Mouse (Mus musculus) lung, embryonic 16.5 days (tissue): ENCODE measurements around the gene Gltp. TPM values are rescaled to one million over a fixed set of nuclear protein-coding genes. Genes with fewer than 3 reads are reported as not detected.
A peak's percentile ranks its signal among the peaks of the same experiment; 100 is the strongest.

ENCODE experiments used
- ATAC-seq: fragments of 200-750 bp; cut with Nextera tagmentation; 2 replicates; pipeline ENCODE4 v1.8.0; 2017; ENCODE audit warnings: low read depth, mild to moderate bottlenecking, moderate library complexity
- H3K27ac ChIP-seq: fragments of 300-500 bp; sonication (generic); 2 replicates; pipeline ENCODE4 v1.5.1; 2014; ENCODE audit warnings: mild to moderate bottlenecking, control low read depth, low read length
- H3K27me3 ChIP-seq: fragments of 300-500 bp; sonication (generic); 2 replicates; pipeline ENCODE4 v1.6.1; 2014; ENCODE audit warnings: low read depth, low read length, mixed read lengths; ENCODE audit not compliant: control insufficient read depth, insufficient read depth
- H3K36me3 ChIP-seq: fragments of 300-500 bp; sonication (generic); 2 replicates; pipeline ENCODE4 v1.6.1; 2014; ENCODE audit warnings: low read length; ENCODE audit not compliant: control insufficient read depth, insufficient read depth
- H3K4me1 ChIP-seq: fragments of 300-500 bp; sonication (generic); replicated peaks from 2 replicates; pipeline ENCODE4 v1.6.1; 2014; ENCODE audit warnings: low read length, mixed read lengths; ENCODE audit not compliant: control insufficient read depth, insufficient read depth
- H3K4me2 ChIP-seq: fragments of 300-500 bp; sonication (generic); 2 replicates; pipeline ENCODE4 v1.6.1; 2014; ENCODE audit warnings: low read depth, low read length, control low read depth
- H3K4me3 ChIP-seq: fragments of 300-500 bp; sonication (generic); 2 replicates; pipeline ENCODE4 v1.5.1; 2014; ENCODE audit warnings: mild to moderate bottlenecking, low read length, control low read depth
- H3K9ac ChIP-seq: fragments of 300-500 bp; sonication (generic); 2 replicates; pipeline ENCODE4 v1.6.1; 2014; ENCODE audit warnings: low read length, control low read depth
- H3K9me3 ChIP-seq: fragments of 300-500 bp; sonication (generic); 2 replicates; pipeline ENCODE4 v1.6.1; 2016; ENCODE audit warnings: low read length; ENCODE audit not compliant: control insufficient read depth
- WGBS: fragments of 180-500 bp; shearing (Covaris S2); extraction: QIAGEN DNeasy Blood & Tissue Kit; methylation state at CpG from one replicate; pipeline ENCODE4 v1.1.7; 2014; 5-methylcytosine and 5-hydroxymethylcytosine counted together
- polyA plus RNA-seq: library from polyadenylated mRNA; unstranded; fragments of >200 nt; fragmentation: Nextera tagmentation; extraction: Ambion mirVana; gene quantifications from 2 replicates; pipeline ENCODE4 v1.2.1, GENCODE M21; 2015

Gltp gene
- polyA plus RNA-seq, 1 experiment from 2014 or later = 105 TPM

DNA sequence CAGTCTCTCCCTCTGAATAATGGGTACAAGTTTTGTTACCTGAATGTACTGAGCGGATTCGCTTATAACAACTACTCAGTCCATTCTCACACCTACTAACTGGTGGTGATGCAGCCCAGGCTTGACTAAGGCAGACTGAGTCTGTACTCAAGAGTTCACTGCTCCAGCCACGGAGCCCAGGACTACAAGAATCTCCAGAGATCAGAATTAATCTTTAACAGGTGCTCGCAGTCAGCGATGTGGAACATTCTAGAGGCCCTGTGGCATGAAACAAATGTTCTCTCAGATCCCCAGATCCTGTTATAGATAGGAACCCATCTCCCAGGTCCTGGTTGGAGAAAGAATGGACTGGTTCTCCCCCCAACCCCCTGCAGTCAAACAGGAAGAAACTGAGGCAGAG lies 35.1 kb downstream of the Gltp start:
- Histone ChIP-seq H3K9me3 (no peaks in the 10 kb centered on the region), H3K4me1 (peaks cover 16% of the 10 kb centered on the region), H3K4me3 (no peak overlapping the region), H3K27ac (no peak overlapping the region), H3K4me2 (no peak overlapping the region), H3K9ac (no peak overlapping the region), H3K36me3 (no peaks in the 10 kb centered on the region), H3K27me3 (peaks cover 31% of the 10 kb centered on the region)
- ATAC-seq = no peak
- 82% methylated on average over 5 of the region's 5 CpGs for WGBS

DNA sequence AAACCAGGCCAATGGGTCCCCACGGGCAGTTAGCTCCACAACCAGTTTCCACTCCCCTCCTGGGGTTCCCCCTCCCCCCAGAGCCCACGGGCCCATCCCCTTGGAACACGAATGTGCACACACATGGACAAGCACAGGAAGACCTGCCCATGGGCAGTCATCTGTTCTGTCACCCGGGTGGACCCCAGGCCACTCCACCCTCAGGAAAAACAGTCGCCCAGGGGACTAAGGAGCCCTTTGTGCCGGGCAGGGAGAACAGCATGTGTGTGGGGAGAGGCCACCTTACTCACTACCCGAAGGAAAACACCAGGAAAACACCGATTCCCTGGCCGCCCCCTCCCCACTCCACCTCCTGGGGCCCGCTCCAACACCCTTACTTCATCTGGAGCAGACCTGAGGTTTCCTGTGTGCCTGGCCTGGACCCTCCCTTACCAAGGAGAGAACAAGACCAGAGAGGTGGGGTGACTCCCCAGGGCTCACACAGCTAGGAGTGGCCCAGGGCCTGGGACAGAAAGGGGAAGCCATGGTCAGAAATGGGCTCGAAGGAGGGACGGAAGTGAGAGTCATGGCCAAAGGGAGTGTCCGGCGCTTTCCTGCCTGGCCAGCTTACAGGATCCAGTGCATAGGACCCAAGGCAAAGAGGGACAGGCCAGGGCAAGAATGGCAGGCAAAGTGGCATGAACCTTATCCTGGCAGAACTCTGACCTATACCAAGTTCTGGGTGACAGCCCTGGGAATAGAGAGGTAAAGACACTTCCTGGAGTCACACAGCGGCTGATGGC lies 36.9 kb downstream of the Gltp start:
- H3K27me3 ChIP-seq = peaks cover 22% of the 10 kb centered on the region
- no peak overlapping the region for H3K4me2 ChIP-seq
- H3K27ac ChIP-seq = no peak overlapping the region
- no peak overlapping the region for H3K9ac ChIP-seq
- H3K36me3 ChIP-seq = no peaks in the 10 kb centered on the region
- no peaks in the 10 kb centered on the region for H3K9me3 ChIP-seq
- no peak for ATAC-seq
- 66% methylated on average over 11 of the region's 15 CpGs for WGBS
- H3K4me3 ChIP-seq = no peak overlapping the region
- peaks cover 17% of the 10 kb centered on the region for H3K4me1 ChIP-seq

DNA sequence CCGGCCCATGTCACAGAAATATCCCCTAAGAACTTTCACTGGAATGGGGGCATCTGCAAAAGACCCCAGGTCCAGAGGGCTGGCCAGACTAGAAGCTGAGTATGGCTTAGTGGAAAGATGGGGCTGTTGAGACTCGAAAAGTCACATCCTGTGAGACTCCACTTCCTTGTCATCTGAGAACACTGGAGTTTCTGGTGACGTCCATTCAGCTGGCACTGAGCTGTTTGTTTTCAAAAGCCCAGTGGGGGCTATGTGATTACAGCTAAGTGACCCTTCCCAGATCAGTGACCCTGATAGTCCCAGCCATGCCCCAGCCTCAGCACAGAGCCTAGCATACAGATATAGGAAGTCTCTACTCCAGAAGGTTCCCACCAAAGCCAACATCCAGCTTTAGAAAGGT lies 39.3 kb downstream of the Gltp start:
- 29% methylated on average over 3 of the region's 3 CpGs for WGBS
- no peaks in the 10 kb centered on the region for H3K9me3 ChIP-seq
- no peak overlapping the region for H3K27ac ChIP-seq
- H3K4me2 ChIP-seq = no peak overlapping the region
- no peaks in the 10 kb centered on the region for H3K36me3 ChIP-seq
- H3K27me3 ChIP-seq = peaks cover 5% of the 10 kb centered on the region; the same call in 1 of the 2 replicates
- H3K4me1 ChIP-seq = peaks cover 20% of the 10 kb centered on the region
- ATAC-seq = no peak
- no peak overlapping the region for H3K4me3 ChIP-seq
- H3K9ac ChIP-seq = no peak overlapping the region

DNA sequence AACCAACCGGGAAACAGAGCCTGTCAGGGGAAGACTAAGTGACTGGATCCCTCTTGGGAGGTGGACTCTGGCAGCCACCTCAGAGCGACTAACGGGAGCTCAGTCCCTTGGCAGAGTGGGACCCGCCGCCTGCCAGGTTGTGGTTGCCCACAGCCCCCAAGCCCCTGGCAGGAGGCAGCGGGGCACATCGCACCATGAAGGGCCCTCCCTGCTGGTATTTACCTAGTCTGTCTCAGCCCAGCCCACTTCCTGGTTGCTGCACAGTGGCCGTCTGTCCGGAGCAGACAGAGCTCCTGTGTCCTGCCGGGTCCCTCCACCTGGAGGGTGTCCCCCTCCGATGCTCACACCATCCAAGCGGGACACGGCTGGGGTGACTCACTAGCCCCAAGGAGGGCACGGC lies 39.8 kb downstream of the Gltp start:
- H3K36me3 ChIP-seq = no peaks in the 10 kb centered on the region
- no peak overlapping the region for H3K27ac ChIP-seq
- peaks cover 20% of the 10 kb centered on the region for H3K4me1 ChIP-seq
- H3K4me3 ChIP-seq = no peak overlapping the region
- WGBS = 32% methylated on average over 14 of the region's 14 CpGs
- H3K9me3 ChIP-seq = no peaks in the 10 kb centered on the region
- no peak for ATAC-seq
- 0 out of 2 replicates have a peak overlapping the region, but pooled peaks have one; percentile 1 for H3K4me2 ChIP-seq
- H3K27me3 ChIP-seq = 0 out of 2 replicates have a peak, but pooled peaks cover 3% of the 10 kb centered on the region
- no peak overlapping the region for H3K9ac ChIP-seq

DNA sequence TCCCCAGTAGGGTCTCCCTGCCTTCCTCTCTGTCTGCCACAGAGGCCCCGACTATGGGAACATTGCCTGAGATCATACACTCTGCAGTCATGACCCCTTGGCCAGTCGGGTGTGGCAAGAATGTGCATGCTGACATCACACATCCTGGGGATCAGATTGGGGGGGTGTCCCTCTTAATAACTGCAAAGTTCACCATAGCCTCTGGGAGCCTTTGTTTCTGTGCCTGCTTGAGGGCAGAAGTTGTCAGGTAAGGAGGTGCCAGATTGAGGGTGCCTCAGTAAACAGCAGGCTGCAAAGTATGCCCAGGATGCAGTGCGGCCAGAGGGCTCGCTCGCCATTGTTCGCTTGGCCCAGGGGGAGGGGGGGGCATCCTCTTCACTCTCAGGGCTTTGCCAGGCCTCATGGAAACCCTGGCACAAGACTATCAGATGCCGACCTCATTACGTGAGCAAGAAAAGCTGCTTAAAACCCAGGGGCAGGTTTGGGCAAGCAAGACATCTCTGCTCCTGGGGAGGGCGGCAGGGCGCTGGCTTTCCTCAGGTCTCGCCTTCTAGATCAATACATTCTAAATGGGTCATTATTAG lies 42.0 kb downstream of the Gltp start:
- no peak overlapping the region for H3K4me2 ChIP-seq
- 65% methylated on average over 11 of the region's 11 CpGs for WGBS
- H3K9ac ChIP-seq = no peak overlapping the region; the same call in 1 of the 2 replicates
- H3K27ac ChIP-seq = no peak overlapping the region
- no peak overlapping the region for H3K4me3 ChIP-seq
- ATAC-seq = no peak
- no peaks in the 10 kb centered on the region for H3K36me3 ChIP-seq
- H3K4me1 ChIP-seq = peaks cover 20% of the 10 kb centered on the region
- H3K27me3 ChIP-seq = no peaks in the 10 kb centered on the region
- no peaks in the 10 kb centered on the region for H3K9me3 ChIP-seq

DNA sequence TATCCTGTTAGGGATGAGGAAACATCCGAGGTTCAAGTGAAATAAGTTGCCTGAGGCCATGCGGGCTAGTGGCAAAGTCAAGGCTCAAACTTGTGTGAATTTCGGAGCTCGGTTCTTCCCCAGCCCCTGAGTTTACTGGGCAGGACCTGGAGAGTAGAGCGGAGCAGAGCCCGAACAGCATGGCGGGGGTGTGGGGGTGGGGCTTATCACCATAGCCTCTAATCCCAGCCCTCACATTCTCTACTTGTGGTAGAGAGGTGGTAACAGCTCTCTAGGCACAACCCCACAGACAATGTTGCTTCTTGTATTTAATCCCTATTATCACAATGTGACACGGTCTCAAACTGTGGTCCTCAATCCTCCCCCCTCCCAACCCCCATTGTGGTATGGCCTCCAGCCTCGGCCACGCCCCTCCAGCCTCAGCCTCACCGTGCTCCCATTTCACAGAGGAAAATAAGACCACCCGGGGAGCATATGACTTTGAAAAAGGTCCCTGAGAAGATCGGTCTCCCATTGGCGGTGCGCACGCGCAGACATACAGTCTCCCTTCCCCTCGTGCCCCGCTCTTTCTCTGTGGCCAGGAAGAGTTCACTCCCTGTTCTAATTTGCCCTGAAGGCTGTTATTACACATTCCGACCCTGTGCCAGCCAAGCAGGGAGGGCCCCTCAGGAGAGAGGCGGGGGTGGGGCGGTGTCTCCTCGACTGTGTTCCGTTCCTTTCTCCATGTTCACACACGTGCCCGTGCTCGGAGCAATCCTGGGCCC lies 43.4 kb downstream of the Gltp start:
- peak overlapping the region; percentile 36 for H3K27ac ChIP-seq
- H3K4me2 ChIP-seq = peak overlapping the region; percentile 79
- no peaks in the 10 kb centered on the region for H3K27me3 ChIP-seq
- H3K4me3 ChIP-seq = peak overlapping the region; percentile 47
- ATAC-seq = peak; percentile 77
- peak overlapping the region; percentile 41 for H3K9ac ChIP-seq
- no peaks in the 10 kb centered on the region for H3K9me3 ChIP-seq
- peaks cover 20% of the 10 kb centered on the region for H3K4me1 ChIP-seq
- H3K36me3 ChIP-seq = no peaks in the 10 kb centered on the region
- 3% methylated on average over 27 of the region's 27 CpGs for WGBS

DNA sequence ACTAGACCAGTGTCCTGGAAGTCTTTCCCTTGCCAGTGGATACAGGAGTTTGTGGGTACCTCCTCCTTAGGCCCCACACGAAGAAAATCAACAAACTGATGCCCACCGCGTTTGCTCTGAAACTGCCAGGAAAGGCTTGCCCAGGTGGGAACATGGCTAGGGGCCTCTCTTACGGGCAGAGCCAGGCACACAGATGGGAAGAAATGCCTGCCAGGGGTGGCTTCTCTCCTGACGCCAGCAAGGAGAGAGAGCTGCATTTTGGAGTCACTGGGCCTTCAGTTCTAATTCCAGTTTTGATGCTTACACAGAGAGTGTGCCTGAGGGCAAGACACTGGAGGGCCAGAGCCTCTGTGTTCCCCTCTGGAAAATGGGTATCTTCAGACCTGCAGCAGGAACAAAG lies 44.9 kb downstream of the Gltp start:
- H3K4me2 ChIP-seq = no peak overlapping the region
- no peaks in the 10 kb centered on the region for H3K27me3 ChIP-seq
- no peaks in the 10 kb centered on the region for H3K36me3 ChIP-seq
- no peak overlapping the region for H3K27ac ChIP-seq
- H3K9me3 ChIP-seq = no peaks in the 10 kb centered on the region
- H3K4me1 ChIP-seq = peaks cover 18% of the 10 kb centered on the region
- no peak overlapping the region for H3K9ac ChIP-seq
- 76% methylated on average over 5 of the region's 5 CpGs for WGBS
- no peak for ATAC-seq
- no peak overlapping the region for H3K4me3 ChIP-seq

DNA sequence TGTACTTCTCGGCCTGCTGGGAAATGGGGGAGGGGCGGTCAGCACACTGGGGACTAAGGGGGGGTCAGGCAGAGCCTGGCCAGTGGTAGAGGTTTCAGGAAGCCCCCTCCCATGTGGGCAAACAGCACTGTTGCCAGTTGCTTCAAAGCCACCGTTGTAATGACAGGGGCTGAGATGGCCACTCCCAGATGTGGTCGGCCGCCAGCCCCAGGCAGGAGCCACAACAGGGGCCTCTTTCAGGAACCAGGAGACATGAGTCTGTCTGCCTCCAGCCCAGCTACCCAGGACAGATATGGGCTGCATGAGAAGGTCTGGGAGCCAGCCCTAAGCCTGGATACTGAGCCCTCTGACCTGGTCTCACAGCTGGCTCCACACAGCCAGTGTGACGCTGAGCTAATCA lies 45.9 kb downstream of the Gltp start:
- H3K36me3 ChIP-seq = no peaks in the 10 kb centered on the region
- H3K27ac ChIP-seq = no peak overlapping the region
- H3K4me1 ChIP-seq = peaks cover 15% of the 10 kb centered on the region
- H3K4me3 ChIP-seq = no peak overlapping the region
- 28% methylated on average over 6 of the region's 6 CpGs for WGBS
- H3K9me3 ChIP-seq = no peaks in the 10 kb centered on the region
- H3K9ac ChIP-seq = no peak overlapping the region
- H3K4me2 ChIP-seq = no peak overlapping the region
- H3K27me3 ChIP-seq = no peaks in the 10 kb centered on the region
- no peak for ATAC-seq

DNA sequence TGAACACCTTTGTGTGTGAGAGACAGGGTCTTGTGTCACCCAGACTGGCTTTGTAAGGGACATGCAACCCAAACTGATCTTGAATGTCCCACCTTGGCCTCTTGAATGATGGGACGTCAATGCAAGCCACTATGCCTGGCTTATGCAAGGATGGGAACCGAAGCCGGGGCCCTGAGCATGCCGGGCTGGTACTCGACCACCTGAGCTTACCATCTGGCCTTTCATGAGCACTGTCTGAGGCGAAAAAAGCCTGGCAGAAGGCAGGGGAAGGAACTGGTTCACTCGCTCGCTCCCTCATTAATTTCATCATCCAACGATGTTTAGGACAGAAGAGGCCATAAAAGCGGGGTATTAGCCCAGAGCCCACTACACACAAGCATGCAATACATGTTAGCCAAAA lies 50.0 kb downstream of the Gltp start:
- 76% methylated on average over 10 of the region's 10 CpGs for WGBS
- H3K9ac ChIP-seq = no peak overlapping the region
- no peaks in the 10 kb centered on the region; the same call in none of the 2 replicates for H3K27me3 ChIP-seq
- no peak overlapping the region for H3K4me2 ChIP-seq
- H3K4me3 ChIP-seq = no peak overlapping the region
- ATAC-seq = no peak
- H3K36me3 ChIP-seq = no peaks in the 10 kb centered on the region
- no peaks in the 10 kb centered on the region for H3K9me3 ChIP-seq
- peaks cover 5% of the 10 kb centered on the region for H3K4me1 ChIP-seq
- no peak overlapping the region for H3K27ac ChIP-seq
